Mouse (Mus musculus): ENCODE results near the gene Sox13.

Sox13 gene

GRCm38 (mm10) chr1:133460996-133461395 lies 36.8 kb upstream of the Sox13 start:
- TF ChIP-seq POU5F1 (IDR thresholded peaks at IDR 0.05; ENCODE audit: borderline replicate concordance, low read length) (no peak), CTCF (conservative IDR thresholded peaks at IDR 0.05; ENCODE audit: low read length) (no peak), NANOG (IDR thresholded peaks at IDR 0.05; ENCODE audit: borderline replicate concordance, low read length) (no peak)
- H3K9me3 ChIP-seq (ENCODE audit: low read length), result peaks cover 21% of the 10 kb centered on the region
- H3K4me3 ChIP-seq (replicated peaks; ENCODE audit: low read length), result no peak overlapping the region
- no peaks in the 10 kb centered on the region for H3K36me3 ChIP-seq (ENCODE audit: insufficient read depth, low read length)
- H3K4me1 ChIP-seq (replicated peaks; ENCODE audit: low read depth, low read length), result 0 out of 2 replicates have a peak, but pooled peaks cover 3% of the 10 kb centered on the region
- H3K27me3 ChIP-seq (ENCODE audit: insufficient read depth, low read length), result peaks cover 27% of the 10 kb centered on the region

- Histone ChIP-seq H3K36me3 (ENCODE audit: insufficient read depth, low read length) (no peaks in the 10 kb centered on the region), H3K4me3 (replicated peaks; ENCODE audit: low read length) (no peak overlapping the region), H3K27me3 (ENCODE audit: insufficient read depth, low read length) (peaks cover 15% of the 10 kb centered on the region; the same call in 1 of the 2 replicates), H3K4me1 (replicated peaks; ENCODE audit: low read depth, low read length) (peaks cover 30% of the 10 kb centered on the region), H3K9me3 (ENCODE audit: low read length) (peaks cover 6% of the 10 kb centered on the region; the same call in 1 of the 2 replicates)
- TF ChIP-seq CTCF (conservative IDR thresholded peaks at IDR 0.05; ENCODE audit: low read length), result no peak
These were observed 31.9 kb upstream of the Sox13 start for GRCm38 (mm10) chr1:133456097-133456496.

- TF ChIP-seq CTCF (conservative IDR thresholded peaks at IDR 0.05; ENCODE audit: low read length) (no peak), NANOG (IDR thresholded peaks at IDR 0.05; ENCODE audit: borderline replicate concordance, low read length) (no peak), POU5F1 (IDR thresholded peaks at IDR 0.05; ENCODE audit: borderline replicate concordance, low read length) (no peak)
- 0 out of 2 replicates have a peak, but pooled peaks cover 5% of the 10 kb centered on the region for H3K27me3 ChIP-seq (ENCODE audit: insufficient read depth, low read length)
- H3K4me3 ChIP-seq (replicated peaks; ENCODE audit: low read length), result peak overlapping the region; percentile 32
- H3K9me3 ChIP-seq (ENCODE audit: low read length), result no peaks in the 10 kb centered on the region
- H3K36me3 ChIP-seq (ENCODE audit: insufficient read depth, low read length), result no peaks in the 10 kb centered on the region
- peaks cover 52% of the 10 kb centered on the region for H3K4me1 ChIP-seq (replicated peaks; ENCODE audit: low read depth, low read length)
These were observed 28.5 kb upstream of the Sox13 start for GRCm38 (mm10) chr1:133452564-133453165.

- H3K4me3 ChIP-seq (replicated peaks; ENCODE audit: low read length), result peak overlapping the region; percentile 32
- no peaks in the 10 kb centered on the region for H3K36me3 ChIP-seq (ENCODE audit: insufficient read depth, low read length)
- 0 out of 2 replicates have a peak, but pooled peaks cover 5% of the 10 kb centered on the region for H3K27me3 ChIP-seq (ENCODE audit: insufficient read depth, low read length)
- H3K4me1 ChIP-seq (replicated peaks; ENCODE audit: low read depth, low read length), result peaks cover 55% of the 10 kb centered on the region
- no peaks in the 10 kb centered on the region for H3K9me3 ChIP-seq (ENCODE audit: low read length)
- no peak for TF ChIP-seq NANOG (IDR thresholded peaks at IDR 0.05; ENCODE audit: borderline replicate concordance, low read length)
- TF ChIP-seq CTCF (conservative IDR thresholded peaks at IDR 0.05; ENCODE audit: low read length), result no peak
- TF ChIP-seq POU5F1 (IDR thresholded peaks at IDR 0.05; ENCODE audit: borderline replicate concordance, low read length), result no peak
These were observed 27.8 kb upstream of the Sox13 start for GRCm38 (mm10) chr1:133451869-133452563.

- Histone ChIP-seq H3K27me3 (ENCODE audit: insufficient read depth, low read length) (0 out of 2 replicates have a peak, but pooled peaks cover 10% of the 10 kb centered on the region), H3K9me3 (ENCODE audit: low read length) (no peaks in the 10 kb centered on the region), H3K36me3 (ENCODE audit: insufficient read depth, low read length) (no peaks in the 10 kb centered on the region), H3K4me3 (replicated peaks; ENCODE audit: low read length) (no peak overlapping the region), H3K4me1 (replicated peaks; ENCODE audit: low read depth, low read length) (peaks cover 63% of the 10 kb centered on the region)
- TF ChIP-seq CTCF (conservative IDR thresholded peaks at IDR 0.05; ENCODE audit: low read length), result no peak
- TF ChIP-seq NANOG (IDR thresholded peaks at IDR 0.05; ENCODE audit: borderline replicate concordance, low read length), result no peak
- TF ChIP-seq POU5F1 (IDR thresholded peaks at IDR 0.05; ENCODE audit: borderline replicate concordance, low read length), result no peak
These were observed 26.8 kb upstream of the Sox13 start for GRCm38 (mm10) chr1:133451025-133451424.

- Histone ChIP-seq H3K27me3 (ENCODE audit: insufficient read depth, low read length) (0 out of 2 replicates have a peak, but pooled peaks cover 11% of the 10 kb centered on the region), H3K4me1 (replicated peaks; ENCODE audit: low read depth, low read length) (peaks cover 56% of the 10 kb centered on the region), H3K36me3 (ENCODE audit: insufficient read depth, low read length) (no peaks in the 10 kb centered on the region), H3K4me3 (replicated peaks; ENCODE audit: low read length) (peak overlapping the region; percentile 67), H3K9me3 (ENCODE audit: low read length) (no peaks in the 10 kb centered on the region)
- no peak for TF ChIP-seq CTCF (conservative IDR thresholded peaks at IDR 0.05; ENCODE audit: low read length)
- no peak for TF ChIP-seq NANOG (IDR thresholded peaks at IDR 0.05; ENCODE audit: borderline replicate concordance, low read length)
- TF ChIP-seq POU5F1 (IDR thresholded peaks at IDR 0.05; ENCODE audit: borderline replicate concordance, low read length), result no peak
These were observed 24.3 kb upstream of the Sox13 start for GRCm38 (mm10) chr1:133448351-133448931.

- no peaks in the 10 kb centered on the region for H3K36me3 ChIP-seq (ENCODE audit: insufficient read depth, low read length)
- H3K9me3 ChIP-seq (ENCODE audit: low read length), result no peaks in the 10 kb centered on the region
- peaks cover 41% of the 10 kb centered on the region for H3K4me1 ChIP-seq (replicated peaks; ENCODE audit: low read depth, low read length)
- TF ChIP-seq POU5F1 (IDR thresholded peaks at IDR 0.05; ENCODE audit: borderline replicate concordance, low read length), result no peak
- no peak for TF ChIP-seq CTCF (conservative IDR thresholded peaks at IDR 0.05; ENCODE audit: low read length)
- TF ChIP-seq NANOG (IDR thresholded peaks at IDR 0.05; ENCODE audit: borderline replicate concordance, low read length), result no peak
- 0 out of 2 replicates have a peak, but pooled peaks cover 11% of the 10 kb centered on the region for H3K27me3 ChIP-seq (ENCODE audit: insufficient read depth, low read length)
- no peak overlapping the region for H3K4me3 ChIP-seq (replicated peaks; ENCODE audit: low read length)
These were observed 22.1 kb upstream of the Sox13 start for GRCm38 (mm10) chr1:133446291-133446690.

- no peaks in the 10 kb centered on the region for H3K9me3 ChIP-seq (ENCODE audit: low read length)
- H3K27me3 ChIP-seq (ENCODE audit: insufficient read depth, low read length), result 0 out of 2 replicates have a peak, but pooled peaks cover 11% of the 10 kb centered on the region
- no peak for TF ChIP-seq CTCF (conservative IDR thresholded peaks at IDR 0.05; ENCODE audit: low read length)
- TF ChIP-seq NANOG (IDR thresholded peaks at IDR 0.05; ENCODE audit: borderline replicate concordance, low read length), result no peak
- no peak for TF ChIP-seq POU5F1 (IDR thresholded peaks at IDR 0.05; ENCODE audit: borderline replicate concordance, low read length)
- no peak overlapping the region for H3K4me3 ChIP-seq (replicated peaks; ENCODE audit: low read length)
- H3K4me1 ChIP-seq (replicated peaks; ENCODE audit: low read depth, low read length), result peaks cover 38% of the 10 kb centered on the region
- no peaks in the 10 kb centered on the region for H3K36me3 ChIP-seq (ENCODE audit: insufficient read depth, low read length)
These were observed 20.1 kb upstream of the Sox13 start for GRCm38 (mm10) chr1:133444315-133444714.

Measured in E14TG2a.4 (cell line).